Mouse (Mus musculus) embryonic facial prominence, embryonic 14.5 days (tissue): ENCODE measurements at regions not wholly inside any gene's neighbourhood (a gene's known extent, or its start where the extent isn't known, plus 50 kb on each side); places are given as distances from the start of the nearest gene placed in this dataset.

ENCODE experiments used
- ATAC-seq: fragments of 200-750 bp; cut with Nextera tagmentation; 2 replicates; pipeline ENCODE4 v1.8.0; 2017; ENCODE audit warnings: low read depth, moderate number of reproducible peaks, moderate TSS enrichment
- DNase-seq: peaks from one replicate; pipeline ENCODE4 v3.0.0-alpha.2; 2015; ENCODE audit warnings: low spot score
- H3K27ac ChIP-seq: fragments of 300-500 bp; sonication (generic); replicated peaks from 2 replicates; pipeline ENCODE4 v1.5.1; 2014; ENCODE audit warnings: low read depth, mild to moderate bottlenecking, low read length, moderate library complexity
- H3K27me3 ChIP-seq: fragments of 300-500 bp; sonication (generic); replicated peaks from 2 replicates; pipeline ENCODE4 v1.6.1; 2014; ENCODE audit warnings: low read length; ENCODE audit not compliant: control insufficient read depth, insufficient read depth
- H3K36me3 ChIP-seq: fragments of 300-500 bp; sonication (generic); 2 replicates; pipeline ENCODE4 v1.6.1; 2014; ENCODE audit warnings: low read length, mixed read lengths; ENCODE audit not compliant: control insufficient read depth, insufficient read depth
- H3K4me1 ChIP-seq: fragments of 300-500 bp; sonication (generic); 2 replicates; pipeline ENCODE4 v1.6.1; 2014; ENCODE audit warnings: antibody characterized with exemption, low read length; ENCODE audit not compliant: control insufficient read depth, insufficient read depth
- H3K4me2 ChIP-seq: fragments of 300-500 bp; sonication (generic); 2 replicates; pipeline ENCODE4 v1.6.1; 2014; ENCODE audit warnings: low read depth, mild to moderate bottlenecking, low read length, moderate library complexity, mixed read lengths
- H3K4me3 ChIP-seq: fragments of 300-500 bp; sonication (generic); 2 replicates; pipeline ENCODE4 v1.5.1; 2014; ENCODE audit warnings: low read depth, mild to moderate bottlenecking, low read length
- H3K9ac ChIP-seq: fragments of 300-500 bp; sonication (generic); 2 replicates; pipeline ENCODE4 v1.6.1; 2014; ENCODE audit warnings: low read depth, mild to moderate bottlenecking, low read length, moderate library complexity, mixed read lengths
- H3K9me3 ChIP-seq: fragments of 300-500 bp; sonication (generic); 2 replicates; pipeline ENCODE4 v1.6.1; 2016; ENCODE audit warnings: low read length; ENCODE audit not compliant: control insufficient read depth
- WGBS: fragments of 180-500 bp; shearing (Covaris S2); extraction: QIAGEN DNeasy Blood & Tissue Kit; methylation state at CpG from one replicate; pipeline ENCODE4 v1.1.7; 2014; 5-methylcytosine and 5-hydroxymethylcytosine counted together

DNA sequence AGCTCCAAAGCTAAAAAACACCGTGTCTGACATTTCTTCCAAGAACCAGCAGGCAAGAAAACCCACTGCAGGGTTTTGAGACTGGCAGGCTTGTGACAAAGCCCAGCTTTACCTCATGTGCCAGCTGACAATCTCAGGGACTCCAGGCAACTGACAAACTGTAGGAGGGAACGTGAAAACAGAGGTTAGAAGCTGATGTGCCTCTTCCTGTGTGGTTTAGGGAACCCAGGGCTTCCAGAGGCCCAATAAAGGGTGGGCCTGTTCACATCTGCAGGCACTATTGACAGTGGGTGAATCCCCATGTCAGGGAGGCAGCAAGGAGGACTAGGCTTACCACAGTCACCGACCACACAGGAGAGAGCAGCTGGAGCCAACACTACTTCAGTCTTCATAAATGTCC lies 302.7 kb upstream of the Pik3r1 start:
- H3K27ac ChIP-seq = peak overlapping the region; percentile 42
- H3K27me3 ChIP-seq = no peaks in the 10 kb centered on the region
- ATAC-seq (0 out of 2 replicates have a peak, but pooled peaks have one; percentile 30), DNase-seq (peak; percentile 61)
- no peaks in the 10 kb centered on the region for H3K4me1 ChIP-seq
- H3K4me3 ChIP-seq = no peak overlapping the region
- no peak overlapping the region for H3K9ac ChIP-seq
- 29% methylated on average over 3 of the region's 3 CpGs for WGBS
- no peak overlapping the region for H3K4me2 ChIP-seq
- no peaks in the 10 kb centered on the region for H3K9me3 ChIP-seq
- no peaks in the 10 kb centered on the region for H3K36me3 ChIP-seq

DNA sequence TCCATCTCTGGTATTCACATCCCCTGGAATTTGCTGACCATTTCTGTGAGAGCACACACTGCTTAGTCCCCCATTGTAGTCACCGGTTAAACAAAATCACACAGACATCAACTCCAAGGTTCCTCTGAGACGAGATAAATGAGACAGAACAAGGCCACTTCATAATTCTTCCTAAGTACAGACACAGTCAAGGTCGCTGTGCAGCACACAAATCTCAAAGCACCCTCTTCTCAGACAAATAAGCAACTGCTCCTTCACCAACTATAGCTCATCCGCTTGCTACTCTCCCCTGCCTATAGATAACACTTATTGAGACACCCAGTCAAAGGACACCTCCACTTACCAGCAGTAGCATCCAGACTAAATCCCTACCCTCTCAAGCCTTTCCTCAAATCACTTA lies 304.3 kb upstream of the Pik3r1 start:
- no peak for ATAC-seq
- H3K9ac ChIP-seq = no peak overlapping the region

DNA sequence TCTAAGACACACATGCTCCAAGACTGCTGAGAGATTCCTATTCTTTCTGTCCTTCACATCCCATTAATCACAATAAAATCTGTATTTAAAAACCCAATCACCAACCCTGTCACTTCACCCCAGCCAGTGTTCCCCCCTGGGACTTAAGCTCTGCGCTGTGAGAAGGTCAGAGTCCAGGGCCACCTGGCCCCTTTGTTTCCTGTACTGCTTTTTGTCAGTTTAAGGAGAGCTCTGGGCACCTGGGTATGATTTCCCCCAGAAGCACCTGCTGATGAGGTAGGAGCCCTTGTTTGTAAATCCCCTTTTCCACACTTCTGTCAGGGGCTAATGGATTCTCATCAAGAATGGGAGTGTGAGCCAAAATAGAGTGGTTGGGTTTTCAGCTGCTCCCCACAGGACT lies 319.7 kb upstream of the Pik3r1 start:
- Histone ChIP-seq H3K4me3 (no peak overlapping the region), H3K4me1 (no peaks in the 10 kb centered on the region), H3K27me3 (no peaks in the 10 kb centered on the region), H3K9me3 (no peaks in the 10 kb centered on the region), H3K27ac (no peak overlapping the region), H3K4me2 (no peak overlapping the region), H3K36me3 (no peaks in the 10 kb centered on the region), H3K9ac (no peak overlapping the region)
- DNase-seq (no peak), ATAC-seq (no peak)
- 58% methylated on average over 1 of the region's 1 CpGs for WGBS

More for the DNA sequence above, 304.3 kb upstream of the Pik3r1 start:
- WGBS = 88% methylated on average over 4 of the region's 4 CpGs
- H3K4me3 ChIP-seq = no peak overlapping the region
- no peaks in the 10 kb centered on the region for H3K9me3 ChIP-seq
- no peaks in the 10 kb centered on the region for H3K27me3 ChIP-seq
- no peaks in the 10 kb centered on the region for H3K36me3 ChIP-seq
- H3K4me2 ChIP-seq = no peak overlapping the region
- no peak overlapping the region for H3K27ac ChIP-seq
- DNase-seq = no peak
- H3K4me1 ChIP-seq = no peaks in the 10 kb centered on the region

DNA sequence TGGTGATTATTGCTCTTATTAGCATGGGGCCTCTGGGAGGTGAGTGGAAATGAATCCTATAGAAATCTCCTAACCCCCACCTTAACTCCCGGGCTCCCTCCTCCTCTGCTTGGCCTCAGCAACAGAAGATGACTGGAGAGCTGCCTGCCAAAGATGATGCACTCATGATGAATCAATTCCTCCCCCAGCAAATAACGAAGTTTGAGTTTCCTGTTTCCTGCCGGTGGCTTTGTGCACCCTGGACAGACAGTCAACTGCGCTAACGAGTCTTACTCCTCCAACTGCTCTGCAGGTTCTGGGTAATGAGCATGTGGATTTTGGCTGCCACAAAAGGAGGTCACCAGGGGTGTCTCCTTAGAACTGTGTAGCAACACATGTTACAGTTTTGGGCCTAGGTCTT lies 321.5 kb upstream of the Pik3r1 start:
- DNase-seq = no peak
- no peaks in the 10 kb centered on the region for H3K36me3 ChIP-seq
- ATAC-seq = no peak
- H3K9ac ChIP-seq = no peak overlapping the region
- 60% methylated on average over 5 of the region's 5 CpGs for WGBS
- no peak overlapping the region for H3K4me2 ChIP-seq
- no peaks in the 10 kb centered on the region for H3K27me3 ChIP-seq
- no peaks in the 10 kb centered on the region for H3K9me3 ChIP-seq
- no peak overlapping the region for H3K27ac ChIP-seq
- no peak overlapping the region for H3K4me3 ChIP-seq
- no peaks in the 10 kb centered on the region for H3K4me1 ChIP-seq

DNA sequence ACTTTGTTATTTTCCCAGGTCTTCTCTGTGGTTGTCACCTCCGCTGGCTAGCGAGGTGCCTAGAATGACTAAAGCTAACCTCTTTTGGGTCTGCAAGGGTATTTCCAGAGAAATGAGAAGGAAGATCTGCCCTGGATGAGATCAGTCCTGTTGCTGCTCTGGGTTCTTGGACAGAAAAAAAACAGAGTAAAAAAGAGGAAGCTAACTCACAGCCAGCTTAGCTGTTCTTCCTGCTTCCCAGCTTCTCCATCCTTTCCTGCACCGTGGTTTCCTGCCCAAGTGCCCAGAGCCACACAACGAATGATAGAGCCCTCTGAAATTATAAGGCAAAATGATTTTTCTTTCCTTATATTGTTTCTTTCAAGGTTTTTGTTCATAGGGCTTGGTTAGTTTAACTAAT lies 326.2 kb upstream of the Pik3r1 start:
- Histone ChIP-seq H3K4me3 (no peak overlapping the region), H3K36me3 (no peaks in the 10 kb centered on the region), H3K4me2 (no peak overlapping the region), H3K27ac (no peak overlapping the region), H3K27me3 (no peaks in the 10 kb centered on the region), H3K9me3 (no peaks in the 10 kb centered on the region), H3K9ac (no peak overlapping the region), H3K4me1 (no peaks in the 10 kb centered on the region)
- WGBS = 75% methylated on average over 4 of the region's 4 CpGs
- DNase-seq (no peak), ATAC-seq (no peak)

DNA sequence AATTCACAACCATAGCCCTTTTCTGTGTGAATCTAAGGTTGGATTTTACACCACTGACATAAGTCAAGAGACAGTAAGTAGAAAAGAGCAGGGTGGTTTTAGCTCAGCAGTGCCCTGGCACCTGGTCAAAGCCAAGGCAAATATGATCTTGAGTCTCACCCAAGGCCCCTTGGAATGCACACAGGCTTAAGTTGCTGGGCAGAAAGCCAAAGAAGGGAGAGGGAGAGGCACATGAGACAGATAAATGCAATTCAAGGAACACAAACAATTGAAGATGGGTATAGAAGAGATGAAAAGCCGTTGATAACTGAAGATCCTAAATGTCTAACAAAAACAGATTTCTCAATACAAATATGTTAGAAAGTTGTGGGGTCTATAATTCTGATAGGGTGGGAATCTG lies 335.1 kb upstream of the Pik3r1 start:
- Histone ChIP-seq H3K9me3 (no peaks in the 10 kb centered on the region), H3K4me3 (no peak overlapping the region), H3K36me3 (no peaks in the 10 kb centered on the region), H3K27me3 (no peaks in the 10 kb centered on the region), H3K9ac (no peak overlapping the region), H3K4me1 (no peaks in the 10 kb centered on the region), H3K27ac (no peak overlapping the region), H3K4me2 (no peak overlapping the region)
- ATAC-seq = no peak
- DNase-seq = peak; percentile 80
- 74% methylated on average over 1 of the region's 1 CpGs for WGBS

DNA sequence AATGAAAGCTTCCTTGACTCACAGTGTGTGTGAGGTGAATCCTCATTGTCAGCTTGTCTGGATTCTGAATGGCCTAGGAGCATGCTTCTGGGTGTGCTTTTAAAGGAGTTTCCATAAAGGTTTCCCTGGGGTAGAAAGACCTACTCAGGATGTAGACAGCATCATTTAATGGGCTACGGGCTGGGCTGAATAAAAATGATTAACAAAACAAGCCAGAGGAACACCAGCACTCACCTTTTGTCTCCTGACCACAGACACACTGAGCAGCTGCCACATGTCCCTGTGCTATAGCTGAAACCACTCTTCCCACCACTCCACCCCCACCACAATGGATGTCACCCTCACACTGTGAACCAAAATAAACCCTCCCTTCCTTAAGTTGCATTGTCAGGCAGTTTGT lies 338.2 kb upstream of the Pik3r1 start:
- H3K9ac ChIP-seq = no peak overlapping the region
- no peaks in the 10 kb centered on the region for H3K4me1 ChIP-seq
- H3K4me3 ChIP-seq = no peak overlapping the region
- no peak for ATAC-seq
- no peak overlapping the region for H3K27ac ChIP-seq
- H3K36me3 ChIP-seq = no peaks in the 10 kb centered on the region
- H3K9me3 ChIP-seq = no peaks in the 10 kb centered on the region
- no peak for DNase-seq
- H3K4me2 ChIP-seq = no peak overlapping the region
- WGBS = 79% methylated on average over 1 of the region's 1 CpGs
- H3K27me3 ChIP-seq = no peaks in the 10 kb centered on the region

DNA sequence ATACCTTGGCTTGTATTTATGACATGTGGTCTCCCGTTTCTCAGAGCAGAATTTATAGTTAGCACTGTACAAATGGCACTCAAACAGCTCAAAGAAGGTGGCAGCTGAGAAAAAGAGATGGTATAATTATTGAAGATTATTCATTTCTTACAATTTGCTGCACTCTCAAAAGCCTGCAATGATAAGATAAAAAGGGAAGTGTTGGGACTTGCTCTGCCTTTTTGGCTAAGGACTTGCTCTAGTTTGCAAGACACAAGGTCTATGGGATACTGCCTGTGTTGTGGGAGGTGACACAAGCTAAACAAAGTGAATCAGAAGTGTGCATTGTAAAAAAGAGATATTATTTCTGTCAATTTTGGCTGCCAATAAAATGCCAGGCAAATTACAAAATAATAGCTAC lies 340.2 kb upstream of the Pik3r1 start:
- DNase-seq = no peak
- H3K4me1 ChIP-seq = no peaks in the 10 kb centered on the region
- no peak overlapping the region for H3K27ac ChIP-seq
- no peaks in the 10 kb centered on the region for H3K9me3 ChIP-seq
- H3K36me3 ChIP-seq = no peaks in the 10 kb centered on the region
- no peak overlapping the region for H3K4me3 ChIP-seq
- no peak overlapping the region for H3K9ac ChIP-seq
- ATAC-seq = no peak
- no peak overlapping the region for H3K4me2 ChIP-seq
- WGBS = 59% methylated on average over 1 of the region's 1 CpGs
- H3K27me3 ChIP-seq = no peaks in the 10 kb centered on the region

DNA sequence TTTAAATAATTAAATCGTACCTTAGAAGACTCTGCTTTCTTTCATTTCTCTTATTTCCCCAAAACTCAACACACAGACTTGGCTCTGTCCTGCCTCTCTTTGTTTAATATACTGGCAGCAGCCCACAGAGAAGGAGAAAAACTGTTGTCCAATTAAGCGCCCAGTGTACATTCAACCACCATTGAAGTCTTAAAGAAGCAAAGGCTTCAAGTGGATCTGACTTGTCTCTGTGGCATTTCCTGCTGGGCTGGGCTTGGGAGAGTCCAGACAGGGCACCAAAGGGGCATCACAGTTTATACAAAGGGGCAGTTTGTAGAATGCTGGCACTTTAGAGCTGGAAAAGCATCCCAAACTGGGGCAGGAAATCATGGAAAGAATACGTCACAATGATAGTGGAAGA lies 340.9 kb upstream of the Pik3r1 start:
- ATAC-seq (no peak), DNase-seq (no peak)
- Histone ChIP-seq H3K27ac (no peak overlapping the region), H3K4me1 (no peaks in the 10 kb centered on the region), H3K36me3 (no peaks in the 10 kb centered on the region), H3K27me3 (no peaks in the 10 kb centered on the region), H3K9ac (no peak overlapping the region), H3K9me3 (no peaks in the 10 kb centered on the region), H3K4me3 (no peak overlapping the region), H3K4me2 (no peak overlapping the region)
- 82% methylated on average over 3 of the region's 3 CpGs for WGBS
